Mouse (Mus musculus) forebrain, embryonic 11.5 days (tissue): ENCODE data around the gene Ccdc136. TPM values are rescaled to one million over a fixed set of nuclear protein-coding genes. Genes with fewer than 3 reads are reported as not detected.

Experiments
- ATAC-seq: fragments of 200-750 bp; cut with Nextera tagmentation; replicated peaks from 2 replicates; pipeline ENCODE4 v1.8.0; 2017; ENCODE audit warnings: moderate TSS enrichment; ENCODE audit not compliant: low FRiP score
- DNase-seq: peaks from one replicate; pipeline ENCODE4 v3.0.0-alpha.2; 2017; ENCODE audit warnings: low spot score
- H3K27ac ChIP-seq: fragments of 300-500 bp; sonication (generic); 2 replicates; pipeline ENCODE4 v1.5.1; 2014; ENCODE audit warnings: low read depth, low read length
- H3K27me3 ChIP-seq: fragments of 300-500 bp; sonication (generic); 2 replicates; pipeline ENCODE4 v1.6.1; 2014; ENCODE audit warnings: mild to moderate bottlenecking, low read length, mixed read lengths; ENCODE audit not compliant: control insufficient read depth, insufficient read depth
- H3K36me3 ChIP-seq: fragments of 300-500 bp; sonication (generic); 2 replicates; pipeline ENCODE4 v1.6.1; 2014; ENCODE audit warnings: mild to moderate bottlenecking, low read length, moderate library complexity, mixed read lengths; ENCODE audit not compliant: control insufficient read depth, insufficient read depth
- H3K4me1 ChIP-seq: fragments of 300-500 bp; sonication (generic); replicated peaks from 2 replicates; pipeline ENCODE4 v1.6.1; 2014; ENCODE audit warnings: low read length, mixed read lengths; ENCODE audit not compliant: control insufficient read depth, insufficient read depth
- H3K4me2 ChIP-seq: fragments of 300-500 bp; sonication (generic); 2 replicates; pipeline ENCODE4 v1.6.1; 2014; ENCODE audit warnings: low read depth, mild to moderate bottlenecking, low read length, moderate library complexity, mixed read lengths; ENCODE audit not compliant: severe bottlenecking
- H3K4me3 ChIP-seq: fragments of 300-500 bp; sonication (generic); 2 replicates; pipeline ENCODE4 v1.5.1; 2014; ENCODE audit warnings: low read depth, low read length
- H3K9ac ChIP-seq: fragments of 300-500 bp; sonication (generic); 2 replicates; pipeline ENCODE4 v1.6.1; 2014; ENCODE audit warnings: low read length
- H3K9me3 ChIP-seq: fragments of 300-500 bp; sonication (generic); 2 replicates; pipeline ENCODE4 v1.6.1; 2016; ENCODE audit warnings: low read length, mixed read lengths; ENCODE audit not compliant: control insufficient read depth
- WGBS: fragments of 180-500 bp; shearing (Covaris S2); extraction: QIAGEN DNeasy Blood & Tissue Kit; methylation state at CpG from one replicate; pipeline ENCODE4 v1.1.7; 2014; 5-methylcytosine and 5-hydroxymethylcytosine counted together
- microRNA-seq: library from miRNA; unstranded; fragments of <30 nt; microRNA quantifications from one replicate; pipeline ENCODE4, GENCODE M21; 2016; ENCODE audit not compliant: insufficient number of aligned reads
- polyA plus RNA-seq: library from polyadenylated mRNA; unstranded; fragments of >200 nt; fragmentation: Nextera tagmentation; extraction: Ambion mirVana; gene quantifications from 2 replicates; pipeline ENCODE4 v1.2.1, GENCODE M21; 2014

Gene Ccdc136
- polyA plus RNA-seq, 1 experiment from 2014 or later: 25.7 TPM

DNA sequence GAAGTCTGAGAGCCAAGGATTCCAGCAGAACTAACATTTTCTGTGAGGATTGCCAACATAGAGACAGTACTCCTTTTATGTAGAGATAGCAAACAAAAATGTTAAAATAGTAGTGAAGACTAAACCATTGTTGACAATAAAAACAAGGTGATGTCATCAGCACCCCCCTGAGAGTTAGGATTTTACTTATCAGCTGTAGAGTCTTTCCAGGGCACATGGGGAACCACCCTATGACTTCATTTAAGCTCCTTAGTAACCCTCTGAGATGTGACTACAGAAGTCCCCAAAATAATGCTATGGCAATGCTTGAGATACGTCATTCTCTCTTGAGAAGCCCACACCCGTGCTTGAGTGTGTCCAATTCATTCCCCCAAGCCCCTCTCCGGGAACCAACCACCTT lies 67.3 kb downstream of the Ccdc136 start:
- ATAC-seq (no peak), DNase-seq (no peak)
- Histone ChIP-seq H3K36me3 (no peaks in the 10 kb centered on the region), H3K27ac (no peak overlapping the region), H3K4me2 (no peak overlapping the region), H3K9me3 (no peaks in the 10 kb centered on the region), H3K27me3 (no peaks in the 10 kb centered on the region), H3K4me3 (no peak overlapping the region), H3K4me1 (peaks cover 1% of the 10 kb centered on the region; the same call in 1 of the 2 replicates), H3K9ac (no peak overlapping the region)
- 77% methylated on average over 3 of the region's 3 CpGs for WGBS

DNA sequence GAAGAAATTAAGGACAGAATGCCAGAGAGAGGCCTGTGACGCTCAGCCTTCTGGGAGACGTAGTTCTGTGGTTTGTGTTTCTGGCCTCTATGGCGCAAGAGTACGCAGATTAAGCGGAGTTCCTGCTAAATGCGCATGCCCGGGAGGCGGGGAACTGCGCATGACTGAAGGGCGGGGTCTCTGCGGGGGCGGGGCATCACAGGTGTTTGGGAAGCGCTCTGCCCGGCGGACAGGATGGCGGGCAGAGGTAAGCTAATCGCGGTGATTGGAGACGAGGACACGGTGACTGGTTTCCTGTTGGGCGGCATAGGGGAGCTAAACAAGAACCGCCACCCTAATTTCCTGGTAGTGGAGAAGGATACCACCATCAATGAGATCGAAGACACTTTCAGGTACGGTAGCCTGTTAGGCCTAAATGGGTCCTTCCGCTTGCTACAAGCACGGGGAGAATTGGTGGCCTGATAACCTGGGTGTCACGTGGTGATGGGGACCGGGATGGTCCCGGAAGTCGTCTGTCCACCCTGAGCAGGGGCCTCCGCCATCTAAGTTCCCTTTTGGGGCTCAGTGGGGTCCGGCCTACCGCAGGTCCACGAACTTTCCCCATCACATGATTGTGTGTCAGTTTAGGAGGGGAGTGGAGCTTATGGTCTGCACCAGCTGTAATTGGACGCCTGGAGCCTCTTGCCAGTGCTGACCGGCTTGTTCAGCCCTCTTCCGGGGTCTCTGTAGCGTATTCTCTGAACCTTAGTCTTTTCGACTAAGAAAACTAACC lies 71.7 kb downstream of the Ccdc136 start, which contains the start of gene Atp6v1f:
Gene Atp6v1f, plus strand, starts transcription at position 136 of the 772 bp plus-strand sequence.
- Histone ChIP-seq H3K27ac (no peak within 1 kb of the TSS), H3K9me3 (no peaks in the 10 kb centered on the region), H3K4me3 (peak within 1 kb of the TSS; percentile 61), H3K4me1 (peaks cover 4% of the 10 kb centered on the region; the same call in 1 of the 2 replicates), H3K4me2 (peak within 1 kb of the TSS; percentile 82), H3K9ac (peak within 1 kb of the TSS; percentile 70), H3K27me3 (no peaks in the 10 kb centered on the region), H3K36me3 (no peaks in the 10 kb centered on the region; the same call in 1 of the 2 replicates)
- under 1% methylated on average over 39 of the region's 39 CpGs for WGBS
- ATAC-seq: peak; percentile 94
- DNase-seq: peak; percentile 96

DNA sequence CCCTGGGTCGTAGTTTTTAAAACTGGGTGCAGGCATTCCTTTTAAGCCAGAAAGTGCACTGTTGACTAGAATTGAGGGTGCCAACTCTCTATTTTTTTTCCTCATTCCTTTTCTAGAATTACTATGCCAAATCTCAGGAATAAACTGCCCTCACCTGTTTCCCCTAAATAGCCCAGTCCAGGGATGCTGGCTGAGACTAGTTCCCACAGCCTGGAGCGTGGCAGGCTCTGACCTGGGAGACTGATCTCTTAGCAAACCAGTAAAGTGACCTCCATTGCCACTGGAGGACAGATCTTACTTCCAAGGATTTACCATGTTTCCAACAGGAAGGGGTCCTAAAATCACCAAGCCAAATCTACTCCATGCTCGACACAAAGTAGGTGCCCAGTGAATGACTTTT lies 72.7 kb downstream of the Ccdc136 start:
- no peak overlapping the region for H3K4me3 ChIP-seq
- H3K9me3 ChIP-seq: no peaks in the 10 kb centered on the region
- DNase-seq (no peak), ATAC-seq (no peak)
- H3K4me1 ChIP-seq: peaks cover 4% of the 10 kb centered on the region; the same call in 1 of the 2 replicates
- 85% methylated on average over 3 of the region's 3 CpGs for WGBS
- H3K4me2 ChIP-seq: peak overlapping the region; percentile 82
- H3K27ac ChIP-seq: no peak overlapping the region
- H3K36me3 ChIP-seq: no peaks in the 10 kb centered on the region; the same call in 1 of the 2 replicates
- H3K27me3 ChIP-seq: no peaks in the 10 kb centered on the region
- no peak overlapping the region; the same call in 1 of the 2 replicates for H3K9ac ChIP-seq

DNA sequence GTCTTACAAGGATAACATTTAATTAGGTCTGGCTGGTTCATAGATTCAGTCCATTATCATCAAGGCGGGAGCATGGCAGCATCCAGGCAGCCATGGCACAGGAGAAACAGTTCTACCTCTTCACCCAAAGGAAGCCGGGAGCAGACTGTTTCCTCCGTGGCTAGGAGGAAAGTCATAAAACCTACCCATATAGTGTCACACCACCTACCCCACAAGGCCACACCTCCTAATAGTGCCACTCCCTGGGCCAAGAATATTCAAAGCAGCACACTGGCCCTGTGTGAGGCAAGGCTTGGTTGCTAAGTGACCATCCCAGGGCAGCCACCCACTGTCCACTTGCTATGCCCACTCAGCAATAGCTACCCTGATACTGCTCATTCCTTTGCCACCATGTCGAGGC lies 75.0 kb downstream of the Ccdc136 start, which contains the start of gene Atp6v1fnb:
Gene Atp6v1fnb, plus strand, starts transcription at position 301 of the 400 bp plus-strand sequence.
- Histone ChIP-seq H3K9me3 (no peaks in the 10 kb centered on the region), H3K4me1 (peaks cover 7% of the 10 kb centered on the region; the same call in 1 of the 2 replicates), H3K4me2 (no peak within 1 kb of the TSS), H3K27me3 (0 out of 2 replicates have a peak, but pooled peaks cover 2% of the 10 kb centered on the region), H3K36me3 (no peaks in the 10 kb centered on the region; the same call in 1 of the 2 replicates), H3K9ac (no peak within 1 kb of the TSS), H3K4me3 (no peak within 1 kb of the TSS), H3K27ac (no peak within 1 kb of the TSS)
- DNase-seq (no peak), ATAC-seq (no peak)
- 95% methylated on average over 4 of the region's 4 CpGs for WGBS

DNA sequence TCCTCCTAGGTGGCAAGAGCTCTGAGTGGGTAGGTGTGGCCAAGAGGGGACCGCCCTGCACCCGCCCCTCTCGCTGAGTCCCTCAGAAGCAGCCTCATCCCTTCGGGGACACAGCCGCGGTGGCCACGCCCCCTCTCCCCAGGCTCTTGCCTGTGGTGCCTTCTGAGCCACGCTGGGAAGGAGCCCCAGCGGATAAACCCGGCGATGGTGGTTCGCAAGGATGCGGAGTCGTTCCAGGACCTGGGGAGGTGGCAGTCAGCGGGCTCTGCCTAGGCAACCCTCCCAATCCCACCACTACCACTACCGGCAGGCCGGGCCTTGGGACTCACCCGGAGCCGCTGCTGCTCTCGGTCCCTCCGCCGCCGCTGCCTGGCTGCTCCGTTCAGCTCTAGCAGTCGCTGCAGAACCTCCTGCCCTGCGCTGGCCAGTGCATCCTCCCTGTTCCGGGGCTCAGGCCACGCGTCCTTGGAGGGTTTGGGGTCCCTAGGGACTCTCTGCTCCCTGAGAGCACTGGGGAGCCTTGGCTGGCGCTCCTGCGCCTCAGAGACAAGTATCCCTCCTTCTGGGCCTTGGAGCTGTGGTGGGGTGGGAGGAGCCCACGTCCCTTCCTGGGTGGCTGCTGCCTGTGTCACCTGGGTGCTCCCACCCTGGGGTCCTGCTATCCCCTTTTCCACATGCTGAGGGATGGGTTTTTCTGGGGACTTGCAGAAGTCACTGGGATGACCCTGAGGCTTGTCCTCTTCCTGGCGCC lies 78.0 kb downstream of the Ccdc136 start:
- H3K27me3 ChIP-seq: 0 out of 2 replicates have a peak, but pooled peaks cover 2% of the 10 kb centered on the region
- H3K4me1 ChIP-seq: peaks cover 3% of the 10 kb centered on the region; the same call in 1 of the 2 replicates
- no peaks in the 10 kb centered on the region; the same call in 1 of the 2 replicates for H3K36me3 ChIP-seq
- no peaks in the 10 kb centered on the region for H3K9me3 ChIP-seq
- DNase-seq (peak; percentile 92), ATAC-seq (peak; percentile 95)
- 2% methylated on average over 33 of the region's 33 CpGs for WGBS
- H3K27ac ChIP-seq: no peak overlapping the region
- H3K4me3 ChIP-seq: peak overlapping the region; percentile 37
- peak overlapping the region; percentile 43 for H3K9ac ChIP-seq
- H3K4me2 ChIP-seq: peak overlapping the region; percentile 73

DNA sequence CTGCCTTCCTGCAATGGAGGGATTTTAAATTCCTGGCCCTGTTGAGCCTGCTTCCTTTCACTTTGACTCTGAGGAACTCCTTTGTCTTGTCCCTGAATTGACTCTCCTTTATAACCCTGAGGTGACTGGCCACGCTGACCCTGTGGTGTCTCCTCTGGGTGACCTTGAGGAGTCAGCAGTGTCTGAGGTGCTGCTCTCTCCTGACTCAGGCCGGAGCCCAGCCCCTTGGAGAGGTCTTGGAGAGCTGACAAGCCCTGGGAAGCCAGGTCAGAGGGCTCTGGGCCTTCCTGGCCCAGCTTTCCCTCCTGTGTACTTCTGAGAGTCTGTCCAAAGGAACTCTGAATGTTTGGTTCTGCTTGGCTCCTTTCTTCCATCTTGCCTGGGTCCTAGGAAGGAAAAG lies 78.6 kb downstream of the Ccdc136 start:
- Histone ChIP-seq H3K9me3 (no peaks in the 10 kb centered on the region), H3K4me3 (no peak overlapping the region), H3K9ac (no peak overlapping the region), H3K4me2 (no peak overlapping the region), H3K27ac (no peak overlapping the region), H3K27me3 (0 out of 2 replicates have a peak, but pooled peaks cover 2% of the 10 kb centered on the region), H3K4me1 (peaks cover 3% of the 10 kb centered on the region; the same call in 1 of the 2 replicates), H3K36me3 (no peaks in the 10 kb centered on the region; the same call in 1 of the 2 replicates)
- 53% methylated on average over 2 of the region's 2 CpGs for WGBS
- DNase-seq: no peak
- ATAC-seq: no peak

Small RNAs within 50 kb of the gene (microRNA-seq; reads per million reads assigned to microRNA genes)
- not detected for gene Gm26220
- gene Gm44354: not detected

Other genes starting within 250 kb of the Ccdc136 start
- 73.3 and 74.8 TPM in 2 replicates for gene Rbm28, start 231.3 kb upstream of the Ccdc136 start, polyA plus RNA-seq
- 0.67 and 0.95 TPM in 2 replicates for gene Prrt4, start 216.7 kb upstream of the Ccdc136 start, polyA plus RNA-seq
- 38.3 and 40.0 TPM in 2 replicates for gene Impdh1, start 179.9 kb upstream of the Ccdc136 start, polyA plus RNA-seq
- 27.3 and 29.2 TPM in 2 replicates for gene Hilpda, start 123.8 kb upstream of the Ccdc136 start, polyA plus RNA-seq
- gene Fam71f2, start 116.7 kb upstream of the Ccdc136 start, polyA plus RNA-seq: 0.52 and 0.76 TPM in 2 replicates
- not detected in 2 replicates for gene Fam71f1, start 77.2 kb upstream of the Ccdc136 start, polyA plus RNA-seq
- 240 and 242 TPM in 2 replicates for gene Calu, start 48.2 kb upstream of the Ccdc136 start, polyA plus RNA-seq
- gene Opn1sw, start 7.8 kb upstream of the Ccdc136 start, polyA plus RNA-seq: 0.31 and 0.43 TPM in 2 replicates
- 2.4 and 2.6 TPM in 2 replicates for gene Flnc, start 36.9 kb downstream of the Ccdc136 start, polyA plus RNA-seq
- 164 and 190 TPM in 2 replicates for gene Atp6v1f, start 71.4 kb downstream of the Ccdc136 start, polyA plus RNA-seq
- gene Atp6v1fnb, start 75.1 kb downstream of the Ccdc136 start, polyA plus RNA-seq: 0.29 TPM in 1 of 2 replicates, not detected in the other
- 9.6 and 14.4 TPM in 2 replicates for gene Kcp, start 111.6 kb downstream of the Ccdc136 start, polyA plus RNA-seq
- 2.1 and 2.6 TPM in 2 replicates for gene Irf5, start 130.3 kb downstream of the Ccdc136 start, polyA plus RNA-seq
- gene Tnpo3, start 213.6 kb downstream of the Ccdc136 start, polyA plus RNA-seq: 119 and 131 TPM in 2 replicates